Mouse (Mus musculus) erythroblast, embryonic 14.5 days (primary cell): Measurements from ENCODE around the gene Dnm1.

Experiments used
- GATA1 ChIP-seq: IDR thresholded peaks from 2 replicates; pipeline ENCODE4 v1.6.1; 2012; ENCODE audit warnings: low read length, inconsistent platforms, mixed read lengths
- TAL1 ChIP-seq: IDR thresholded peaks from 3 replicates; pipeline ENCODE4 v1.6.1; 2012; ENCODE audit warnings: low read length, inconsistent platforms, mixed read lengths

- TF ChIP-seq GATA1: no peak
- no peak for TF ChIP-seq TAL1
Observed at GRCm38 (mm10) chr2:32344056-32344455, 9.1 kb downstream of the Dnm1 start.
